Comparison of ENCODE assay signal across 27 mouse cellular contexts in the genomic region with DNA sequence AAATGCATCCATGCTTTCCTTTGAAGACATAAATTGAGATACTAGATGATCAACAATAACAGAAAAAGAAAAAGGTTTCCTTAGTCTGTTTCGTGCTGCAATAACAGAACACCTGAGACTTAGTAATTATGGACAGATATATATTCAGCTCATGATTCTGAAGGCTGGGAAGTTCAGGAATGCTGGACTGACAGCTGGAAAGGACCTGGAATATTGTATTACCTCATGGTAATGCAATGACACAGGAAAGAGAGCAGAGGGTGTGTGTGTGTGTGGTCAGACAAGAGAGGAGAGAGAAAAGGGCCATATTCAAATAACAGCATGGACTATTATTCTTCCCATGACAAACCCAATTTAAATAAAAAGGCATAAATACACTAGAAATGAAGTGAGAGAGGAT.
"Had no signal": no experiment of that assay in that cellular context is flagged by ENCODE, and none has a peak within 500 bp of the region (broad histone marks: within the 10 kb centered on the region; RNA-seq: fewer than 3 reads in every experiment).

No protein-coding gene starts in this region.

- DNase-seq: cerebellum, adult 8-10 months; cerebellum, adult 9-10 months; cerebellum, adult 9-11 months; cerebellum, postnatal 10 days; cerebellum, postnatal 14 days; cerebellum, postnatal 25 days; cerebellum, postnatal 36 days; embryo, embryonic 11 days; forebrain, postnatal 0 days; gastrocnemius, adult 2 months; gastrocnemius, postnatal 10 days; gastrocnemius, postnatal 14 days; gastrocnemius, postnatal 25 days; gastrocnemius, postnatal 36 days; heart, adult 18-20 months; heart, adult 2 months had no signal

- H3K4me1 ChIP-seq: embryonic facial prominence, embryonic 10.5 days; embryonic facial prominence, embryonic 12.5 days; embryonic facial prominence, embryonic 13.5 days; embryonic facial prominence, embryonic 15.5 days; forebrain, embryonic 10.5 days; forebrain, embryonic 12.5 days; forebrain, embryonic 13.5 days; forebrain, embryonic 15.5 days had no signal

- ATAC-seq: forebrain, embryonic 13.5 days; forebrain, embryonic 14.5 days; forebrain, embryonic 15.5 days; forebrain, embryonic 16.5 days; forebrain, postnatal 0 days had no signal

- H3K4me3 ChIP-seq: embryonic facial prominence, embryonic 10.5 days; embryonic facial prominence, embryonic 12.5 days; embryonic facial prominence, embryonic 13.5 days; embryonic facial prominence, embryonic 15.5 days; erythroblast, embryonic 14.5 days; forebrain, embryonic 10.5 days; forebrain, embryonic 12.5 days; forebrain, embryonic 13.5 days; forebrain, embryonic 15.5 days; gastrocnemius, adult 2 months; heart, adult 2 months had no signal

- H3K27me3 ChIP-seq: embryonic facial prominence, embryonic 12.5 days; embryonic facial prominence, embryonic 13.5 days; embryonic facial prominence, embryonic 15.5 days; forebrain, embryonic 12.5 days; forebrain, embryonic 13.5 days; forebrain, embryonic 15.5 days had no signal

- H3K36me3 ChIP-seq: embryonic facial prominence, embryonic 10.5 days; embryonic facial prominence, embryonic 12.5 days; embryonic facial prominence, embryonic 13.5 days; embryonic facial prominence, embryonic 15.5 days; forebrain, embryonic 10.5 days; forebrain, embryonic 12.5 days; forebrain, embryonic 15.5 days had no signal

- H3K27ac ChIP-seq: embryonic facial prominence, embryonic 10.5 days; embryonic facial prominence, embryonic 12.5 days; embryonic facial prominence, embryonic 13.5 days; embryonic facial prominence, embryonic 15.5 days; forebrain, embryonic 10.5 days; forebrain, embryonic 12.5 days; forebrain, embryonic 13.5 days; forebrain, embryonic 15.5 days; gastrocnemius, adult 2 months; heart, adult 2 months had no signal

- H3K4me2 ChIP-seq: embryonic facial prominence, embryonic 12.5 days; embryonic facial prominence, embryonic 13.5 days; embryonic facial prominence, embryonic 15.5 days; forebrain, embryonic 12.5 days; forebrain, embryonic 13.5 days; forebrain, embryonic 15.5 days had no signal

- H3K9me3 ChIP-seq: embryonic facial prominence, embryonic 10.5 days; embryonic facial prominence, embryonic 12.5 days; embryonic facial prominence, embryonic 13.5 days; embryonic facial prominence, embryonic 15.5 days; forebrain, embryonic 10.5 days; forebrain, embryonic 12.5 days; forebrain, embryonic 13.5 days; forebrain, embryonic 15.5 days had no signal

- H3K9ac ChIP-seq: embryonic facial prominence, embryonic 12.5 days; embryonic facial prominence, embryonic 13.5 days; embryonic facial prominence, embryonic 15.5 days; forebrain, embryonic 12.5 days; forebrain, embryonic 13.5 days; forebrain, embryonic 15.5 days; forebrain, postnatal 0 days had no signal
